Mouse (Mus musculus) midbrain, embryonic 11.5 days (tissue): Measurements from ENCODE around the gene Vmn1r192. TPM values are rescaled to one million over a fixed set of nuclear protein-coding genes. Genes with fewer than 3 reads are reported as not detected.
"Not testable (repeated sequence)": the region's sequence is repeated elsewhere in the genome, so short reads cannot be mapped to it uniquely, and the experiment has no call there.

Source experiments
- ATAC-seq: fragments of 200-750 bp; cut with Nextera tagmentation; 2 replicates; pipeline ENCODE4 v1.8.0; 2017; ENCODE audit warnings: moderate TSS enrichment, moderate library complexity; ENCODE audit not compliant: low FRiP score
- DNase-seq: peaks from one replicate; pipeline ENCODE4 v3.0.0; 2015; ENCODE audit warnings: low spot score; ENCODE audit errors: missing footprints
- H3K27ac ChIP-seq: fragments of 300-500 bp; sonication (generic); 2 replicates; pipeline ENCODE4 v1.5.1; 2014; ENCODE audit warnings: low read depth, low read length
- H3K27me3 ChIP-seq: fragments of 300-500 bp; sonication (generic); 2 replicates; pipeline ENCODE4 v1.6.1; 2014; ENCODE audit warnings: mild to moderate bottlenecking, low read length, moderate library complexity, mixed read lengths; ENCODE audit not compliant: control insufficient read depth, insufficient read depth
- H3K36me3 ChIP-seq: fragments of 300-500 bp; sonication (generic); 2 replicates; pipeline ENCODE4 v1.6.1; 2014; ENCODE audit warnings: mild to moderate bottlenecking, low read length, moderate library complexity, mixed read lengths; ENCODE audit not compliant: control insufficient read depth, insufficient read depth
- H3K4me1 ChIP-seq: fragments of 300-500 bp; sonication (generic); 2 replicates; pipeline ENCODE4 v1.6.1; 2014; ENCODE audit warnings: low read length; ENCODE audit not compliant: control insufficient read depth, insufficient read depth
- H3K4me2 ChIP-seq: fragments of 300-500 bp; sonication (generic); 2 replicates; pipeline ENCODE4 v1.6.1; 2014; ENCODE audit warnings: mild to moderate bottlenecking, moderate library complexity
- H3K4me3 ChIP-seq: fragments of 300-500 bp; sonication (generic); 2 replicates; pipeline ENCODE4 v1.5.1; 2014; ENCODE audit warnings: low read depth, low read length
- H3K9ac ChIP-seq: fragments of 300-500 bp; sonication (generic); 2 replicates; pipeline ENCODE4 v1.6.1; 2014; ENCODE audit warnings: low read length
- H3K9me3 ChIP-seq: fragments of 300-500 bp; sonication (generic); 2 replicates; pipeline ENCODE4 v1.6.1; 2016; ENCODE audit warnings: low read length; ENCODE audit not compliant: control insufficient read depth
- WGBS: fragments of 180-500 bp; shearing (Covaris S2); extraction: QIAGEN DNeasy Blood & Tissue Kit; methylation state at CpG from one replicate; pipeline ENCODE4 v1.1.7; 2014; 5-methylcytosine and 5-hydroxymethylcytosine counted together
- polyA plus RNA-seq: library from polyadenylated mRNA; unstranded; fragments of >200 nt; fragmentation: Nextera tagmentation; extraction: Ambion mirVana; gene quantifications from 2 replicates; pipeline ENCODE4 v1.2.1, GENCODE M21; 2014

The Vmn1r192 gene
- not detected in 2 replicates for polyA plus RNA-seq

DNA sequence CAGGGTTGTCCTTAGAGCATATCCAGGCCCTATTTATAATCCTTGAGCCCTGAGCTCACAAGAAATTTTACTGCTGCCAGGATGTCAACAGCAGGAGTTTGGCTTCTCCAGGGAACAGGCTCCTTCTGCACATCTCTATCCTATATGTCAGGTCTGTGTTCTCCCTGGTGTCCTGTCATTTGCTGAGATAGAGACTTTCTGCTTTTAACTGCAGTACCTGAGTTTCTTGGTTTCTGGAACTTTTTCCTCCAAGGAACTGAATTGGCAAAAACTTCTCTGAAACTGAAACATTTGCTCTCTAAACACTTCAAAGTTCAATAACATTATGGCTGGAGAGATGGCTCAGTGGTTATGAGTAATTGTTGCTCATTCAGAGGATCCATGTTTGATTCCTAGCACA is at the start of gene Vmn1r192:
Gene Vmn1r192 (minus strand): TSS at position 101 of the 400 bp plus-strand sequence.
- Histone ChIP-seq H3K4me1 (no peaks in the 10 kb centered on the region), H3K9ac (no peak within 1 kb of the TSS), H3K9me3 (no peaks in the 10 kb centered on the region), H3K27me3 (no peaks in the 10 kb centered on the region), H3K4me2 (no peak within 1 kb of the TSS), H3K36me3 (no peaks in the 10 kb centered on the region), H3K4me3 (no peak within 1 kb of the TSS), H3K27ac (no peak within 1 kb of the TSS)
- DNase-seq (no peak), ATAC-seq (no peak)

DNA sequence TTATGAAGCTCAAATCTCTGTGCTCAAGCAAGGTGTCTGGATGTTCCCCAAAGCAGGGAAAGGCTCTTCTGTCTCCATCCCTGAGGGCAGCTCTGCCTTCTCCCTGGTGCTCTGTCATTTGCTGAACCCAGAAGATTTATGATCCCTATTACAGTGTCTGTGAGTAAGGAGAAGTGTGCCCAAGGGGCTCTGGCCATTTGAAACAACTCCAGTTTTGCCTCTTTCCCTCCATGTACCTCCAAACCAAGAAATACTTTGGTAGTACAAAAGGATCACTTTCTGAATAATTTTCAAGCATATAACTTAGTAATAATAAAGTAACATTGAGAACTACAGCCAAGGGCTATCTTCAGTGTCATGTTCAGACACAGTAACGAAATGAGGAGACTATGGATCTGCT is 32.1 kb upstream of the Vmn1r192 start, which contains the start of gene Vmn1r193:
Gene Vmn1r193 (minus strand): TSS at position 101 of the 400 bp plus-strand sequence.
- not testable (repeated sequence) for H3K9me3 ChIP-seq, H3K4me1 ChIP-seq, ATAC-seq, H3K9ac ChIP-seq, H3K27ac ChIP-seq, H3K4me3 ChIP-seq, H3K36me3 ChIP-seq, H3K4me2 ChIP-seq, H3K27me3 ChIP-seq, DNase-seq
- WGBS, result 86% methylated on average over 1 of the region's 1 CpGs

DNA sequence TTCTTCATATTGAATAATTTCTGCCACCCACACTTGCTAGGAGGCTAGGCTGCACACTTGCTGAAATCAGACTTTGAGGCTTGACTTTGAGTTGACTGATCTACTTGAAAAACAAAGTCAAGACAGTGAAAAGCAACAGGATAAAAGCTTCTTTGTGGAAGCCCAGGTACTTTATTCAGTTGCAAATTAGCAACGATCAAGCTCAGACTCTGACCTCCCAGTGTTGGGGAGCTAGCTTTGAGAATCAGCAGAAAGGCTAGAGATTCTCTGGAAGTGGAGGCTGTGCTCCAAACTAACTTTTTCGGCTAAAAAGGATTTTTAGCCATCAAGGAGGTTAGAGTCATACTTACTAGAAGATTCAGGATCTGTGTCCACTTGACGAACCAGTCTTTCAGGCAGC is 1.8 kb upstream of the Vmn1r192 start:
- not testable (repeated sequence) for DNase-seq, ATAC-seq, H3K9me3 ChIP-seq, H3K4me3 ChIP-seq, H3K36me3 ChIP-seq, H3K9ac ChIP-seq, H3K27me3 ChIP-seq, H3K4me2 ChIP-seq, H3K4me1 ChIP-seq, H3K27ac ChIP-seq
- 66% methylated on average over 3 of the region's 3 CpGs for WGBS

DNA sequence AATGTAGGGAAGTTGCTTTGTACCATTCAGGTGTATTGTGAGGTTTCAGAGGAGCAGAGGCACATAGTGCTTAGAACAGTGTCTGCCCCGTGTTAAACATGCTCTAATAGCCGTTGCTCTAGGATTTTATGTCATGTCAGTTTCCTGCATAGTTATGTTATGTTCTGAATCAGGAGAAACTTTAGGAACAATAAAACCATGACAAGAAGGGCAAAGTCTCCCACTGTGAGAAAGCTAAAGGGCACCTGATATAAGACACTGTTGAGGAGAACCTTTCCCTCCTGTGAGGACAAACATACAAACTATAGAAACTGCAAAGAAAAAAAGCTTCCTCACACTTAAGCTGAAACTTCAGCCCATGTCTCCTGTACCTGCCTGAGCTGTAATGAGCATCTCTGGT is 556 bp downstream of the Vmn1r192 start:
- no peak overlapping the region for H3K9ac ChIP-seq
- no peaks in the 10 kb centered on the region for H3K27me3 ChIP-seq
- 81% methylated on average over 2 of the region's 2 CpGs for WGBS
- H3K36me3 ChIP-seq, result no peaks in the 10 kb centered on the region
- no peak overlapping the region for H3K4me2 ChIP-seq
- DNase-seq, result no peak
- H3K4me1 ChIP-seq, result no peaks in the 10 kb centered on the region
- no peak overlapping the region for H3K27ac ChIP-seq
- no peak overlapping the region for H3K4me3 ChIP-seq
- ATAC-seq, result no peak
- no peaks in the 10 kb centered on the region for H3K9me3 ChIP-seq

DNA sequence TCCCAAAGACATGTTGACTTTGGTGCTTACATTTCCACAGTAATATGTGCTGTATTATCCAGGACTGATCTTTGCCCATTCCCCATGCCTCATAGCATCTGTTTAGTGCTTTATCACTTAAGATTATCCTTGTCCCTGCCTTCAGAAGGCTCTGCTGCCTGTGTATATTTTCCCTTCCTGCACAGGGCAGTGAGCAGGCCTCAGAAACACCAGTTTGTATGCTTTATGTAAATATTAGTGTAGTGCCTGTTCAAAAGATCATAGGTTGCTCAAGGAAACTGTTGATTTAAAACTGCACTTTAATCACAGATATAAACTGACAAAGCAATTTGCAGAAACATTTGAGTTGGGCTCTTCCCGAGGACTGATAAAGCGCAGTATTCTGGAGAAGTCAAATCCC is 1.6 kb downstream of the Vmn1r192 start:
- Histone ChIP-seq H3K27ac (no peak overlapping the region), H3K4me3 (no peak overlapping the region), H3K9me3 (no peaks in the 10 kb centered on the region), H3K4me2 (no peak overlapping the region), H3K4me1 (no peaks in the 10 kb centered on the region), H3K36me3 (no peaks in the 10 kb centered on the region), H3K27me3 (no peaks in the 10 kb centered on the region), H3K9ac (no peak overlapping the region)
- DNase-seq (no peak), ATAC-seq (no peak)
- WGBS, result 94% methylated on average over 2 of the region's 2 CpGs

DNA sequence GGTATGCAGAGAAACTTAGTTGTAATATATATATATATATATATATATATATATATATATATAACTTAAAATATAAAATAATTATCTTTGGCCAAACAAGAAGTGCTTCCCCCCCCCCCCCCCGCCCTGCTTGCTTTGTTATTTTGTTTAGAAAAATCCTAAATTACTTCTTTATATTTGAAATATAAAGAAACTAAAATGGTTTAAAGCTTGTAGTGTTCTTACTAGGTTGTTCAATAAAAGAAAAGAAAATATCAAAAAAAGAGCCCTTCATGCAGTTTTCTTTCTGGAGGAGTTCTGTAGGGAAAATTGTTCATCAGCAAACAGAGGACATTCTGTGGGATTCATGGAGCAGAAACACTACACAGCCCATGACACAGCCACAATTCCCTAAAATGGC is 7.1 kb downstream of the Vmn1r192 start, which contains the start of gene Vmn1r191:
Gene Vmn1r191 (minus strand): TSS at position 101 of the 400 bp plus-strand sequence.
- Histone ChIP-seq H3K4me1 (no peaks in the 10 kb centered on the region), H3K27ac (no peak within 1 kb of the TSS), H3K36me3 (no peaks in the 10 kb centered on the region), H3K27me3 (no peaks in the 10 kb centered on the region), H3K9me3 (no peaks in the 10 kb centered on the region), H3K4me2 (no peak within 1 kb of the TSS), H3K4me3 (no peak within 1 kb of the TSS), H3K9ac (no peak within 1 kb of the TSS)
- ATAC-seq (no peak), DNase-seq (no peak)
- WGBS, result 64% methylated on average over 1 of the region's 1 CpGs

DNA sequence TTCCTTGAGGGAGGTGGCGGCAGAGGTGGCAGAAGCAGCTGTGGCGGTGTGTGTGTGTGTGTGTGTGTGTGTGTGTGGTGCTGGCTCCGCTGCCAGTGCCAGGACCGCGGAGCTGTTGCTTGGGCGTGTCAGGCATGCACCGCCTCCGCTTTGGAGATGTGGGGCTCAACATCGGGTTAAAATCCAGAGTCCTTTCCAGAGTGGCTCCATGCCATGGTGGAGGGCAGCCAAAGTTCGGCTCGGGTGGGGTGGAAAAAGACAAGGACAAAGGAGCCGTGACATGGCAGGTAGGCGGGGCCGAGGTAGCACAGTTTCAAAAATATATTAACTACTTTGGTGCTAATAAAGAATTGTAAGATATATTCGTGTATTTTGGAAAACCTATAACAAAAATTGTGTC is 22.5 kb downstream of the Vmn1r192 start:
- Histone ChIP-seq H3K4me3 (no peak overlapping the region), H3K9me3 (peaks cover 6% of the 10 kb centered on the region; the same call in 1 of the 2 replicates), H3K4me1 (no peaks in the 10 kb centered on the region), H3K9ac (no peak overlapping the region), H3K27me3 (no peaks in the 10 kb centered on the region), H3K36me3 (no peaks in the 10 kb centered on the region), H3K4me2 (no peak overlapping the region), H3K27ac (no peak overlapping the region)
- DNase-seq (no peak), ATAC-seq (no peak)
- WGBS, result 89% methylated on average over 15 of the region's 15 CpGs

DNA sequence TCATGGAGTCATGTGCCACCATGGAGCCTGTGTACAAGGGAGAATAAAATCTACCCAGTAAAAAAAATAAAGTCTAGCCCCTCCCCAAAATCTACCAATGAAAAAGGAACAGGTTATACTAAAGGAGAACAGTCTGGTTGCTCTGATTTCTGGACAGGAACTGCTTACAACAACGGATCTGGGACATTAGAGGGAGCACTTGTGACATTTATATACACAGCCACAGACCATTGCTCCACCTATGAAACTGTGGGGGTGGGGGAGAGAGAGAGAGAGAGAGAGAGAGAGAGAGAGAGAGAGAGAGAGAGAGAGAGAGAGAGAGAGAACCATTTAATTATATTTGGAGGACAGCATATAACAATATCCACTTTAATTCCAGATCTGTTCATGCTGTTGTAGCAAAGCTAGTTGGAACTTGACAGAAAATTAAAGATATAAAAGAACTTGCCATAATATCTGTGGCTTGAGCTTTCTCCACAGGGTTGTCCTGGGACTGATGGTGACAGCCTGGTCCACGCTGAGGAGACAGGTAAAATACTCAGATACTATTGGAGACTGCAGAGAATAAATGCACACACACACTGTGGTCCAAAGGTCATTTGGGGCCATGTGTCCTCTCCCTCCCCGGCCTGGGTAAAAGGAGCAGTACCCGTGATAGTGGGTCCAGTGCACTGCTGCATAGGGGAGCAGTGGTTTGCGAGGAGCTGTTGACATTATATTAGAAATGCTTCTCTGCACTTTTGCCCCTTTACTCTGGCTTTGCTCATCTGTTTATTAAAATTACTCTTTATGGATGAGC is 54.2 kb downstream of the Vmn1r192 start:
- DNase-seq, H3K9me3 ChIP-seq, H3K9ac ChIP-seq, H3K36me3 ChIP-seq, ATAC-seq, H3K4me3 ChIP-seq, H3K4me1 ChIP-seq, H3K27me3 ChIP-seq, H3K27ac ChIP-seq, H3K4me2 ChIP-seq: not testable (repeated sequence)
- 71% methylated on average over 5 of the region's 5 CpGs for WGBS
